In genomic region chr6:140614711-140615110, GRCm38 (mm10) we compare ENCODE assay signal across 20 mouse cellular contexts. TPM values are rescaled to one million over a fixed set of nuclear protein-coding genes. Genes with fewer than 3 reads are reported as not detected.
DNase-seq lines count a peak whose midpoint lies in the region; ATAC-seq and TF ChIP-seq lines count a peak whose summit lies in the region.
"Had no signal": no experiment of that assay in that cellular context is flagged by ENCODE, and none has a peak within 500 bp of the region (broad histone marks: within the 10 kb centered on the region; RNA-seq: fewer than 3 reads in every experiment).

No protein-coding gene starts in this region.

- H3K4me3 ChIP-seq in lung, adult 2 months (replicated peaks; ENCODE audit: extremely low read depth, low read depth, low read length): no peak overlapping the region
- no peak overlapping the region for H3K4me3 ChIP-seq in kidney, postnatal 0 days (replicated peaks; ENCODE audit: low read depth, low read length)
- H3K4me3 ChIP-seq in forebrain, embryonic 11.5 days (ENCODE audit: low read depth, low read length): no peak overlapping the region
- no peak overlapping the region for H3K4me3 ChIP-seq in forebrain, embryonic 10.5 days
- H3K4me3 ChIP-seq: hindbrain, embryonic 15.5 days; limb, embryonic 13.5 days; liver, embryonic 15.5 days; midbrain, embryonic 10.5 days; myocyte had no signal

- no peak for TF ChIP-seq POLR2A in lung, adult 2 months (IDR thresholded peaks at IDR 0.05; ENCODE audit: borderline replicate concordance, extremely low read depth, low read depth, low read length)

- TF ChIP-seq CTCF in lung, adult 2 months (IDR thresholded peaks at IDR 0.05; ENCODE audit: insufficient read depth, low read length): no peak
- TF ChIP-seq CTCF in kidney, postnatal 0 days (IDR thresholded peaks at IDR 0.05; ENCODE audit: low read depth): no peak

- no peaks in the 10 kb centered on the region for H3K36me3 ChIP-seq in kidney, postnatal 0 days (ENCODE audit: insufficient read depth, low read length)
- no peaks in the 10 kb centered on the region for H3K36me3 ChIP-seq in forebrain, embryonic 11.5 days (ENCODE audit: control insufficient read depth, insufficient read depth, low read length)
- H3K36me3 ChIP-seq in forebrain, embryonic 10.5 days (replicated peaks): no peaks in the 10 kb centered on the region
- H3K36me3 ChIP-seq: G1E; hindbrain, embryonic 15.5 days; limb, embryonic 13.5 days; liver, embryonic 15.5 days; midbrain, embryonic 10.5 days had no signal

- no peaks in the 10 kb centered on the region for H3K9me3 ChIP-seq in kidney, postnatal 0 days (replicated peaks; ENCODE audit: low read length)
- no peaks in the 10 kb centered on the region for H3K9me3 ChIP-seq in forebrain, embryonic 11.5 days (ENCODE audit: control insufficient read depth, low read length)
- H3K9me3 ChIP-seq in forebrain, embryonic 10.5 days: no peaks in the 10 kb centered on the region
- H3K9me3 ChIP-seq: G1E; hindbrain, embryonic 15.5 days; limb, embryonic 13.5 days; liver, embryonic 15.5 days; midbrain, embryonic 10.5 days had no signal

- no peaks in the 10 kb centered on the region for H3K27me3 ChIP-seq in kidney, postnatal 0 days (ENCODE audit: insufficient read depth, low read length)
- no peaks in the 10 kb centered on the region for H3K27me3 ChIP-seq in forebrain, embryonic 11.5 days (ENCODE audit: control insufficient read depth, insufficient read depth, low read length)
- no peaks in the 10 kb centered on the region for H3K27me3 ChIP-seq in forebrain, embryonic 10.5 days (ENCODE audit: poor library complexity, severe bottlenecking)
- H3K27me3 ChIP-seq: hindbrain, embryonic 15.5 days; limb, embryonic 13.5 days; liver, embryonic 15.5 days had no signal

- no peak overlapping the region for H3K9ac ChIP-seq in kidney, postnatal 0 days (ENCODE audit: low read depth, low read length)
- H3K9ac ChIP-seq in forebrain, embryonic 11.5 days (ENCODE audit: low read length): no peak overlapping the region
- H3K9ac ChIP-seq: forebrain, postnatal 0 days; hindbrain, embryonic 15.5 days; limb, embryonic 13.5 days; liver, embryonic 15.5 days had no signal

- peak; percentile 42; the same call in 1 of the 2 replicates for ATAC-seq in granulocyte monocyte progenitor cell, adult 5-6 weeks (replicated peaks; ENCODE audit: poor library complexity, severe bottlenecking)
- no peak for ATAC-seq in kidney, postnatal 0 days (replicated peaks; ENCODE audit: low FRiP score, low read depth)
- peak; percentile 21; the same call in 1 of the 2 replicates for ATAC-seq in neutrophil, adult 5-6 weeks (ENCODE audit: extremely low read depth, insufficient number of reproducible peaks, low FRiP score, poor library complexity, severe bottlenecking)
- ATAC-seq in forebrain, embryonic 11.5 days (replicated peaks; ENCODE audit: low FRiP score): no peak
- ATAC-seq: forebrain, postnatal 0 days had no signal

- no peaks in the 10 kb centered on the region for H3K4me1 ChIP-seq in lung, adult 2 months (ENCODE audit: control insufficient read depth, insufficient read depth, low read length)
- no peaks in the 10 kb centered on the region for H3K4me1 ChIP-seq in kidney, postnatal 0 days (replicated peaks; ENCODE audit: insufficient read depth, low read length)
- H3K4me1 ChIP-seq in forebrain, embryonic 11.5 days (replicated peaks; ENCODE audit: control insufficient read depth, insufficient read depth, low read length): no peaks in the 10 kb centered on the region
- H3K4me1 ChIP-seq in forebrain, embryonic 10.5 days: no peaks in the 10 kb centered on the region
- H3K4me1 ChIP-seq: hindbrain, embryonic 15.5 days; liver, embryonic 15.5 days had no signal

- H3K27ac ChIP-seq in kidney, postnatal 0 days: peak overlapping the region; percentile 5; the same call in 1 of the 2 replicates
- H3K27ac ChIP-seq in forebrain, embryonic 11.5 days (ENCODE audit: low read depth, low read length): no peak overlapping the region
- H3K27ac ChIP-seq in forebrain, embryonic 10.5 days: no peak overlapping the region
- H3K27ac ChIP-seq: hindbrain, embryonic 15.5 days; limb, embryonic 13.5 days; liver, embryonic 15.5 days; midbrain, embryonic 10.5 days had no signal

- no peak overlapping the region for H3K4me2 ChIP-seq in kidney, postnatal 0 days (ENCODE audit: low read length)
- no peak overlapping the region for H3K4me2 ChIP-seq in forebrain, embryonic 11.5 days (ENCODE audit: low read depth, low read length, severe bottlenecking)
- H3K4me2 ChIP-seq: heart, embryonic 11.5 days; hindbrain, embryonic 15.5 days; limb, embryonic 13.5 days; liver, embryonic 15.5 days had no signal

- 53% methylated on average over 11 of the region's 11 CpGs for WGBS in lung, adult 2 months
- 68% methylated on average over 11 of the region's 11 CpGs for WGBS in kidney, postnatal 0 days
- 96% methylated on average over 11 of the region's 11 CpGs for WGBS in forebrain, embryonic 11.5 days
- 96% methylated on average over 11 of the region's 11 CpGs for WGBS in forebrain, embryonic 10.5 days

- DNase-seq in lung, postnatal 10 days: peak; percentile 6
- DNase-seq in lung, adult 2 months: no peak
- DNase-seq in kidney, postnatal 0 days (ENCODE audit: low spot score): peak; percentile 25
- no peak for DNase-seq in retina, embryonic 14.5 days (ENCODE audit: low spot score)
- DNase-seq in forebrain, embryonic 11.5 days (ENCODE audit: low spot score): no peak
- DNase-seq in forebrain, embryonic 10.5 days (ENCODE audit: extremely low spot score, low spot score): no peak
- DNase-seq: B cell, adult 2 months; cerebellum, postnatal 10 days; forebrain, postnatal 0 days; gastrocnemius, postnatal 14 days; right cerebral cortex, postnatal 14 days had no signal

RNA-seq across cellular contexts. Expression of gene Aebp2, which starts 7.8 kb away (rescaled TPM):
- 30.3 and 31.7 TPM in 2 replicates for polyA plus RNA-seq in lung, adult 2 months (2012; rRNA removed)
- 32.0 and 38.7 TPM in 2 replicates for total RNA-seq in granulocyte monocyte progenitor cell, adult 5-6 weeks (2014; fragmentation: Nextera tagmentation)
- 39.4 and 55.3 TPM in 2 replicates for total RNA-seq in granulocyte monocyte progenitor cell, adult 5-6 weeks (2017)
- polyA plus RNA-seq in kidney, postnatal 0 days (2015; fragmentation: Nextera tagmentation; extraction: Ambion mirVana): 13.0 and 13.9 TPM in 2 replicates
- total RNA-seq in neutrophil, adult 5-6 weeks (2017): 58.4 and 60.2 TPM in 2 replicates
- 15.1 and 15.2 TPM in 2 replicates for polyA plus RNA-seq in forebrain, embryonic 11.5 days (2014; fragmentation: Nextera tagmentation; extraction: Ambion mirVana)
- polyA plus RNA-seq in forebrain, embryonic 10.5 days (2016; fragmentation: Nextera tagmentation; extraction: Ambion mirVana): 9.6 and 11.5 TPM in 2 replicates

Comparison
In these comparisons a context has a peak if more than half of its experiments do, and no peak if none do; other contexts are left out.
1. DNase-seq: peak in lung, postnatal 10 days (single experiment) and kidney, postnatal 0 days (single experiment); none in lung, adult 2 months (single experiment), retina, embryonic 14.5 days (single experiment), forebrain, embryonic 11.5 days (single experiment) and forebrain, embryonic 10.5 days (single experiment).
2. ATAC-seq: peak in granulocyte monocyte progenitor cell, adult 5-6 weeks (single experiment) and neutrophil, adult 5-6 weeks (single experiment); none in kidney, postnatal 0 days (single experiment) and forebrain, embryonic 11.5 days (single experiment).